Mouse (Mus musculus) kidney, adult 18-20 months (tissue): ENCODE data around the gene Mettl4.
"Not testable (repeated sequence)": the region's sequence is repeated elsewhere in the genome, so short reads cannot be mapped to it uniquely, and the experiment has no call there.

Experiments used
- DNase-seq: peaks from one replicate; pipeline ENCODE4 v3.0.0; 2021

Mettl4 gene

DNA sequence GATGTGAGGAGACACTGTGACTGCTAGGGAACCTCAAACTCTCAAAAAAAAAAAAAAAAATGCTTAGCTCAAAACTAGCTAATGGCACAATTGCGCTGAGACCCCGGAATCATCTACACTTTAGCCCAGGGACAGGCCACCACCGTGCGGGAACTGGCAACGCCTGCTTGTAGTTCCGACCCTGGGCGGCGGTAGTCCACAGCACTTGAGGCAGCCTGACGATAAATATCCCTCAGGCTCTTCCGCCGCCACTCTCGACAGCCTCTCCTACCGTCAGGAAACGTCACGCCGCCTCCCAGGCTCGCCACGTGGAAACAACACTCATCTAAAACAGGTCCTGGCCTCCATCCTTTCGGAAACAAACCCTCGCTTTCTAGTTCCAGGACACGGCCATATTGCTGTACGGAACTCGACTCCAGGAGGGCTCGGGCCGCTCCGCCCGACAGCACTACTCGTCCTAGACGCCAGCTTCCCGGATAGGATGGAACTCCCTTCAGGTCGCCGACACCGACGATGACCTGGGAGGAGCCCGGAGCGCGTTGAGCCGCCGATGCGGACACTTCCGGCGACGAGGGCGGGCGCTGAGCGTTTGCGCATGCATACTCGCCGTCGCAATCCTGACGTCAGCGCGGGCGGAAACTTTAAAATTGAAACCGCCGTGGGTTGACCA, at the start of gene Mettl4:
Gene Mettl4, minus strand, starts transcription at position 554 of the 670 bp plus-strand sequence.
- peak; percentile 91 for DNase-seq

DNA sequence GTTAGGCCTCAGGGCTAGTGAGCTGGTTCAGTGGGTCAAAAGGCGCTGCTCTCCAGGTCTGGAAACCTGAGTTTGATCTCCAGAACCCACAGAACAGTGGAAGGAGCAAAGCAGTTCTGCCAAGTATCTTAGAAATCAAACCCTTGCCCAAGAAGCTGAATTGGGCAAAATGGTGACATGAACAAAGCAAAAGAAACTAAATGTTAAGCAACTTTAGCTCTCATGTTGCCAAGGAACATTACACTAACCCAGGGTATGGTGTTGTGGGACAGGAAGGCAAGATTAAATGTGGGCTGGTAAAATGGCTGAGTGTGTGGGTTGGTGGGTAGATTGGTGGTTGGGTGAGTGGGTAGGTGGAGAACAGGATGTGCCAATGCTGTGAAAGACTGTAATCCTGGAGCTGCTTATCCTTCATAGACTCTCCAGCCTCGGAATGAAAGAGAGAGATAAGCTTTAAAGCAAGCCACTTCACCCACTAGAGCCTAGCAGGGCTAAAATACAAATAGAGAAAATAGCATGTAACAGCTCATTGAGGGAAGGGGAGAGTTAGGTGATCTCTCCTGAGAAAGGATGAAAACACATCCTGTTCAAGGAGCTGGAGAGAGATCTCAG, 29.2 kb upstream of the Mettl4 start:
- no peak for DNase-seq

DNA sequence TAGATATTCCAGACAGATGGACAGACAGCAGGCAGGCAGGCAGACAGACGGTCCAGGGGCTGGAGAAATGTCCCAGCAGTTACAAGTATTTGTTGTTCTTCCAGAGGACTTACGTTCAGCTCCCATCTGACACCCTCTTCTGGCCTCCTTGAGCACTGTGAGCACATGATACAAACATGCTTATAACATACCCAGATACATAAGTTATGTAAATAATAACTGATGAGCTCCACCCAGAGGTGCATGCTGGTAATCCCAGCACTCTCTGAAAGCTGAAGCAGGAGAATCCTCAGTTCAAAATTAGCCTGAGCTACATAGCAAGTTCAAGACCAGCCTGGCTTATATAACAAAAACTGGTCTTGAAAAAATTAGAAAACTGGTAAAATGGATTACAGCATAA, 18.7 kb upstream of the Mettl4 start:
- no peak for DNase-seq

DNA sequence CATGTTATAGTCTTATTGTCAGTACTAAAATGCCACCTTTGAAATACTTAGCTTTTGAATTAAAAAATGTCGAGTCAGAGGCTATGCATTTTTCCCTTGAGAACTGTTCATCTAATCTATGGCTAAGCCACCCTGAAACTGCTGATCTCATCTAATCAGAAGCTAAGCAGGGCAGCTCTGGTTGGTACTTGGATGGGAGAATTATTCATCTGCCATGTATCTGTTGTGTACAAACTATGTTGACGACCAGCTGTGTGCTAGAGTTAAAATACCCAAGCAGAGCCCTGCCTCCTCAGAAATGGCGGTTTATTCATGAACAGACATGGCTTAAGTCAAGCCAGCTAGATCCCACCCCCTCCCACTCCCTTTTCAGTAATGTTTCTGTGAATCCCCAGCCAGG, 14.9 kb upstream of the Mettl4 start:
- no peak for DNase-seq

DNA sequence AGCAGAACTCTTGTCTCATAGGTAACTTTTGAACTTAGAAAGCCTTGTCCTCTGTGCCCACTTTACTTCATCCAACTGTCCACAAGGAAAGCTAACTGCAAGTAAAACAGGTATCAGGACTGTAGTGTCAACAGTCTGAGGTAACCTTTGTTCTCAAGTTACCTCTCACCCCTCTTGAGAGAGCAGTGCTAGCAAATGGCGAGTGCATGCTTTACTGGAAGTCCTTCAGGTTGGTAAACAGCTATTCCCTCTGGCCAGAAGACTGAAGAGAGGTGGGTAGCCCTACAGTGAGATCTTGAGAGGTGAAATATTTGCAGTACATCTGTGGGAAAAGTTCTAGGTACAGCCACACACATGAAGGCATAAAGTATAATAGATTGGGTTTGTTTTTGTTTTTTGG, 14.2 kb upstream of the Mettl4 start:
- no peak for DNase-seq

DNA sequence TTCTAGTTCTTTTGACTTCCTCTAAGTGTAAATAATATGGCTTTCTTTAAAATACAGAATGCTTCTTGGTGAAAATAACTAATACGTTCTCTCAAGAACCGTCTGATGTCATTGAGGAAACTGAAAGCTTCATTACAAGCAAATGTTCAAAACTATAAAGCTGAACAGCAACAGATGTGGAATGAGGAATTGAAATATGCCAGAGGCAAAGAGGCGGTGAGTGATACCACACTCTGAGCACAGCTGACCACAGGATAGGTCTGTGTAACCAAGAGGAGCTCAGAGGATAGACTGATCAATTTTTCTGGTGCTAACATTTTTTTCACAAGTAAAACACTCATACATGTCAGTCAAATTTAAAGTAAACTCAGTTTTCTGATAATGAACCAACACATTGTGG, 12.6 kb upstream of the Mettl4 start:
- no peak for DNase-seq

DNA sequence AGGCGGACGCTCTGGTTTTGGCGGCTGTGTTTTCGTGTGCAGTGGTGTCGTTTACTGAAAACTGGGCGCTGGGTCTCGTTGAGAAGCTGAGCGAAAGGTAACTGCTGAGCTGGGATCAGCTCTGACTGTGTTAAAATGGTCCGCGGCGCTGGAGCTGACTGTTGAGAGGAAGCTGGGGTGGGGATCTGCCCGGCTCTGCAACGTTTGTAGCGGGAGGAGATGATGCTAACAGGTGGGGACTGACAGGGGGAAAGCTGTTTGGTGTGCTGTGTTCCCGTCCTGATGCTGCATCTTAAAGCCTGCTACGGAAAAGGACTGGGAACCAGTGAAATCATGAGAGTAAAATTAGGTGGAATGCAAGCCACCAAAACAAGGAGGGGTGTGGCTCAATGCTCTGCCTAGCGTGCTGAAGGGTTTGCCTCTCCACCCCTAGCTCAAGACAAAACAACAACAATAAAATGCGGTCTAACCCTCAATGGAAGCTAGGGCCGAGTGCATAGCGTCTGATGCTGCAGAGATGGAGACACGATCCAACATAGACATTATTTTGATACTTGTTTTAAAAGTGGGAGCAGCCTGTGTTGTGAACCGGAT, 414 bp upstream of the Mettl4 start:
- no peak for DNase-seq

DNA sequence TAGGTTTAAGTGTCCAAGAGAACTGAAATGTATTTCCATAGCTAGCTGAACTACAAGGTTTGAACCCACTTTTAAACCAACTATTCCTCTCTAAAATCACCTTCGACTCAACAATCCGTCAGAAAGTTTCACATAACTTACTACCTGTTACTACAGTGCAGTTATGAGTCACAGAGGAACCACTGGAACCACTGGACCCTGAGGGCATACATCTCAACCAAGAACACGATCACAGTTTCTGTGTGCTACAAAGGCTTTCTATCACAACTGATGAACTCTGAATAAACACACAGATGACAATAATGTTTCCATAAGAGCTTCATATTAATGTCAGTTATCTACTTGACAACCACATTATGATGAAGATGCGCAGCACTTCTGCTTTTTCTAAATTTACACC, 11.6 kb downstream of the Mettl4 start:
- DNase-seq: no peak

DNA sequence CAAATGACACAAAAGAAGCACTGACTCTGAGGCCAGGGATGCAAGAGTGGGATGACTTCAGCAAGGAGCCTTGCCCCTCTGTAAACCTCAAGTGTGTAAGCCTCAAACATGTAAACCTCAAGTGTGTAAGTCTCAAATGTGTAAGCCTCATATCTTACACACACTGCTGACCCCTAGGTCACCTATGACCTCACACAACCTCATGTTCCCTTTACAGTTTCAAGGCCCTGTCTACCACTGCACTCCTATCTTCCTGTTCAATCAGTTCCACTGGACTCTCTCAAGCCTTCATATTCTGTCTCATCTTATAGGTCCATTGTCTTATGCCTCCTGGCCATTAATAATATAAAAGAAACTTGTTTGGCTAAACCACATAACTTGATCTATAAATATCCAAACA, 13.9 kb downstream of the Mettl4 start:
- DNase-seq: no peak

DNA sequence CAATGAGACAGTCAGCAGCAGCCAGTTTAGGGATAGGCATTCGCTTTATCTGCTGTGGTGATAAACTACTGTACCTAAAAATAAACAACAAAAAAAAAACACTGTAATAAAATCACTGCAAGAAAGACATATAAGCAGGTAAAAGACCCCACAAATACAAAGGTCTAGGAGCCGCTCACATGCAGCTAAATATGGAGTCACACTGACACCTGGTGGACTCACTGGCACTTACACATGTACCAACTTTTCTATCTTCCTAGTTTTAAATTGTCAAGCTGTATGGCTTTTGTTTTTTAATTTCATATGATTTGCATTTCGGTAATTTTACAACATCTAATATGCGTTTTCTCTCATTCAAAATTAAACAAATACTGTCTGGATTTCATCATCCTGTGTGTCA, 14.4 kb downstream of the Mettl4 start:
- no peak for DNase-seq

DNA sequence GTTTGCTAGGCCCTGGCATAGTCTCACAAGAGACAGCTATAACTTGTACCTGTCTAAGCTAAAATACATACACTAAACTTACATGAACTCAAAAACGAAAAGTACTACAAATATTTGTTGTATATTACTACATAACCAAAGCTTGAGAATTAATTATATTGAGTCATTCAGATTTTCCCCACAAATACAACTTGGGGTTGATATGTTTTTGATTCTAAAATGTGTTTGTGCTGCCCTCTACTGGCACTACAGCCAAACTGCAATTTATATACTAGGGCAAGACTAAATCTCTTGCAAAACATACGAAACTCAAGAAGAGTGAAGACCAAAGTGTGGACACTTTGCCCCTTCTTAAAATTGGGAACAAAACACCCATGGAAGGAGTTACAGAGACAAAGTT, 19.4 kb downstream of the Mettl4 start:
- not testable (repeated sequence) for DNase-seq

DNA sequence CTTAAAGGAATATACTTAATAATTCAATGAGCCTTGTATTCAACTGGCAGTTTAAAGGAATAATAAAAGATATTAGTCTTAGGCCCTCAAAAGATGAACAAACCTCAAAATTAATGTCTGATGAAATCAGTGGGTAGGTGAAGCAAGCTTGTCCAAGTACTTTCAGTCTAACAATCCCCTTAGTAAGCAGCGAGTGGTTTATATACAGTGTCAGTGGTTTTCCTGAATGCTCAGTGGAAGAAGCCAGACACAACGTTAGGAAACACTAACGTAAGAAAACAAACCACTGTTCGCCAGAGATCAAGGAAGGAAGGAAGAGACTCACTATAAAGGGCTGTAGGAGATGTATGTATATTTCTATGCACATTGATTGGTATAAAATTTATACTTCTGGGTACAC, 23.1 kb downstream of the Mettl4 start:
- DNase-seq: no peak

DNA sequence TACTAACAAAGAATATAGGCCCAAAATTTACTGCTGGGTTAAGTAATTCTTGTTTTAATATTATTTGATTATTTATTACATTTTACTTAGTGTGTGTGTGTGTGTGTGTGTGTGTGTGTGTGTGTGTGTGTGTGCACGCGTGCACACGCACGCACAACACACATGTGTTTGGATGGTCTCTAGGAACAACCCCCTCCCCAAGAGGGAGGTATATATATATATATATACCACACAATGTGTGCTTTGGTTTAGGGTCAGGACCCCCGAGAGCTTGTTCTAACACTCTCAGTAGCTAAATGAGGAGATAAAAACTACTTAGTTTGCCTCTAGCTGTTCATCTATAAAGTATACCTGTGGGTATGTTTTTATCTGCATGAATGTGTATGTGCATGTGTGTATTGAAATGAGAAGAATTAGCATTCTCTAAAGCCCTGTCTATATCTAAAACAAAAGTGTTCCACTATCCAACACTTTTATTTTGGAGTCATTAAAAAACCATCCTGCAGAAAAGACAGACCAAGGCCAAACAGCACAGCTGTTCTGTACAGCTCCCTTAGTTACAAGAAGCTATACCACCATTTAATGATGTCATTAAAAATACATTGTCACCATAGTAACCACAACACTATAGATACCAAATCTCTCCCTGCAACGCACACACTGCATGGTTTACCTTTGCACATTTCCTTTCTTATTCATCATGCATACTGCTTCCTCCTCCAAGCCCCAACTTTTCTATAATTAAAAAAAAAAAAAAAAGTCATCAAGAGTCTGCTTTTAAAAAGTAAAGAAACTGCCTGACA, 76.1 kb downstream of the Mettl4 start:
- DNase-seq: no peak
